Mouse (Mus musculus): Measurements from ENCODE around the gene Slc34a1.
A peak's percentile ranks its signal among the peaks of the same experiment; 100 is the strongest.

DNA sequence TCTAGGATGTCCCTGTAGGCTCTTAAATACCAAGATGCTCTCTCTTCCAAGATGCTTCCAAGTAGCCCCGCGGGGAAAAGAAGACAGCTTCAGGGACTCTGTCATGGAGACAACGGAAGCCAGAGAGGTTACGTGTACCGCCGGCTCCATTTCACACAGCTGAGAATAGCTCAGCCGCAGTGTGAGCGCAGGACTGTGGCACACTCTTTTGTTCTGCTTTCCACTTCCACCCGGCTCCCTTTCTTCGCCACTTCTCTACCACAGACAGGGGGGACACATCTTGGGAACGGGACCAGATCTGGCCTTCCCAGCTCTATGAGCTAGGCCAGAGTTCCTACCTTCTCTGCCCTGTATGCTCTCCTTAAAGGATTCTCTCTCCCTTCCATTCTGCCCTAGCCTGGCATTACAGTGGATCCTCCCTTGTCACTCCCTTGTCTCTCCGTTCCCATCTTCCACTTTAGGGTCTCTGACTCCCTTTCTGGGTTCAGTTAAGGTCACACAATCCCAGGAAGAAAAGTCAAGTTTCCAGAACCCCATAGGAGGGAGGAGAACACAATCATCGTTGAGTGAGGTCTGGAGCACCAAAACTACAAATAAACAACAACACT, 7.9 kb downstream of the Slc34a1 start:
- TF ChIP-seq POLR2A (IDR thresholded peaks at IDR 0.05; ENCODE audit: borderline replicate concordance, control insufficient read depth, low read depth, low read length) (no peak), CTCF (IDR thresholded peaks at IDR 0.05; ENCODE audit: control insufficient read depth, insufficient read depth, low read length) (0 out of 2 replicates have a peak, but pooled peaks have one; percentile 2)

Data from bone marrow, adult 2 months (tissue).